Mouse (Mus musculus) olfactory bulb, adult 2 months (tissue): ENCODE results near the gene Pdgfa.

Experiments used
- CTCF ChIP-seq: fragments of 200-500 bp; IDR thresholded peaks from 2 replicates; pipeline ENCODE4 v1.5.1; 2012; ENCODE audit warnings: low read depth, mild to moderate bottlenecking, low read length, moderate library complexity; ENCODE audit not compliant: insufficient read depth
- POLR2A ChIP-seq: fragments of 200-500 bp; IDR thresholded peaks from 2 replicates; pipeline ENCODE4 v1.6.1; 2012; ENCODE audit warnings: mild to moderate bottlenecking, low read depth, low read length, moderate library complexity; ENCODE audit not compliant: insufficient read depth

GRCm38 (mm10) chr5:138980608-138981007, 16.6 kb downstream of the Pdgfa start:
- no peak for TF ChIP-seq CTCF
- TF ChIP-seq POLR2A: no peak
